Mouse (Mus musculus) heart, postnatal 0 days (tissue): ENCODE results near the gene Cxcr2.

Experiments
- CTCF ChIP-seq: IDR thresholded peaks from 2 replicates; pipeline ENCODE4 v1.5.1; 2016; ENCODE audit warnings: antibody characterized with exemption, control low read depth, low read depth
- EP300 ChIP-seq: IDR thresholded peaks from 2 replicates; pipeline ENCODE4 v1.6.1; 2016; ENCODE audit warnings: antibody characterized with exemption, low read depth

DNA sequence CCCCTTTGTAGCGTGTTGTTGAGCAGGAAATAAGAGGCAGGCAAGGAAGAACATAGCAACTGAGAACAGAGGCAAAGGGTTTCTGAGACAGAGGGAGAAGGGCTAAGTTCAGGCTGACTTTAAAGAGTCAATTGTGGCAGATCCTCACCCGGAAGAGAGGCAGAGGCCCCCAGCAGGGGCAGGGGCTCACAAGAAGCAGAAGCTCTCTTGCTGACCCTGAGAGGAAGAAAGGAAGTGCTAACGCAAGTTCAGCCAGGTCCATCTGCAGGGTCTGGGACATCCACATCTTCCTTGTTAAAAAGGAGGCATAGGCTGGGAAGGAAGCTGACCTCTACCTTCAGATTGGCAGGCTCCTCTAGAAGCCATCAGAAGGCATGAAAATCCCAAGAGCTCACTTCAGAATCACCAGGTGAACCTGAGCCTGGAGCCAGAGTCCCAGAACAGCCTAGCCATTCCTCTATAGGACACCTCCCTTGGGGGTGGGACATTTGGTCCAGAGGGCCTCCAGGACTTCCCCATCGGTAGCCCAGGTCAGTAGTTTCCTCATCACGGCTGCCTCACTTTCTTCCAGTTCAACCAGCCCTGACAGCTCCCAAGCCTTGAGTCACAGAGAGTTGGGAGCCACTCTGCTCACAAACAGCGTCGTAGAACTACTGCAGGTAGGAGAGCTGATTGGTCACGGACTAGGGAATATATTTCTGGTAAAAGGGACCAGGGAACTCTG is at the start of gene Cxcr2:
- TF ChIP-seq CTCF (no peak), EP300 (no peak)
